Mouse (Mus musculus) liver, postnatal 0 days (tissue): ENCODE measurements around the gene Stard3.

ENCODE experiments used
- CTCF ChIP-seq: sonication (generic); IDR thresholded peaks from 2 replicates; pipeline ENCODE4 v1.5.1; 2016; ENCODE audit warnings: antibody characterized with exemption, low read depth
- EP300 ChIP-seq: IDR thresholded peaks from 2 replicates; pipeline ENCODE4 v1.6.1; 2016; ENCODE audit warnings: antibody characterized with exemption, low read depth, mild to moderate bottlenecking

DNA sequence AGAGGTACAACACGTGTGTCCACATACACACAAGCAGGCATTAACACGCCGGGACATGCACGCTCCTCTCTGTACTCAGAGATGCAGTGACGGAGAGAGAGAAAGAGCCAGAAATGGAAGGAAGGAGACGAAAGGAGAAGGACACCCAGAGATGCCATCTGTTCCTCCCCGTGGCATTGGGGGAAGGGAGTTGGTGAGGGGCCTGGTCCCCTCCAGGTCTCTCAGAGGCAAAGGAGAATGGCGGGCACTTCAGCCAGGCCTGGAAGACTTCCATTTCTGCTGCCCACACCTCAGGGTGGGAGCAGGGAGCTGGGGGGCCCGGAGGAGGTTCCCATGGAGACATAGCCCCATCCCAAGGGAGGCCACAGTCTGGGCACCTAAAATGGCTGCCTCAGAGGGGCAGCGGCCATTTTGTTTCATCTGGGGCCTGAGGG lies 24.9 kb upstream of the Stard3 start:
- TF ChIP-seq CTCF: no peak
- TF ChIP-seq EP300: no peak
